ENCODE assay signal across 9 mouse cellular contexts in genomic region chr3:92153322-92153721, GRCm38 (mm10). TPM values are rescaled to one million over a fixed set of nuclear protein-coding genes. Genes with fewer than 3 reads are reported as not detected.
A peak's percentile ranks its signal among the peaks of the same experiment; 100 is the strongest.
DNase-seq lines count a peak whose midpoint lies in the region; ATAC-seq and TF ChIP-seq lines count a peak whose summit lies in the region.
"Had no signal": no experiment of that assay in that cellular context is flagged by ENCODE, and none has a peak within 500 bp of the region (broad histone marks: within the 10 kb centered on the region; RNA-seq: fewer than 3 reads in every experiment).

No protein-coding gene starts in this region.

- H3K9me3 ChIP-seq in heart, embryonic 10.5 days, result no peaks in the 10 kb centered on the region

- peak; percentile 74 for TF ChIP-seq CTCF in heart, adult 2 months (IDR thresholded peaks at IDR 0.05)
- peak; percentile 6 for TF ChIP-seq CTCF in C2C12 (IDR thresholded peaks at IDR 0.05; ENCODE audit: control insufficient read depth, insufficient read depth, insufficient read length)
- TF ChIP-seq CTCF in layer of hippocampus, adult 2 months (conservative IDR thresholded peaks at IDR 0.05), result peak; percentile 85

- no peak overlapping the region for H3ac ChIP-seq in C2C12 (ENCODE audit: control insufficient read depth, insufficient read length, low read depth)

- no peaks in the 10 kb centered on the region for H3K27me3 ChIP-seq in heart, adult 2 months (ENCODE audit: control insufficient read depth, insufficient read depth, low read length)
- H3K27me3 ChIP-seq in heart, embryonic 10.5 days (ENCODE audit: insufficient read depth, poor library complexity, severe bottlenecking), result no peaks in the 10 kb centered on the region
- no peaks in the 10 kb centered on the region for H3K27me3 ChIP-seq in C2C12 (ENCODE audit: control insufficient read depth, insufficient read depth, insufficient read length)

- no peak overlapping the region for H3K4me3 ChIP-seq in heart, adult 2 months
- no peak overlapping the region for H3K4me3 ChIP-seq in heart, embryonic 10.5 days
- H3K4me3 ChIP-seq in C2C12 (ENCODE audit: insufficient read depth, poor library complexity, severe bottlenecking), result no peak overlapping the region
- no peak overlapping the region for H3K4me3 ChIP-seq in layer of hippocampus, adult 2 months

- no peak for DNase-seq in heart, adult 2 months
- DNase-seq in heart, embryonic 10.5 days (ENCODE audit: low spot score), result no peak
- peak; percentile 75 for DNase-seq in adrenal gland, postnatal 10 days
- peak; percentile 62 for DNase-seq in forelimb bud, embryonic 11.5 days (ENCODE audit: low read depth, low spot score)
- peak; percentile 26 to 66 for DNase-seq in layer of hippocampus, adult 2 months (ENCODE audit: low spot score in 2 of 2)
- peak; percentile 68 for DNase-seq in mesoderm, embryonic 11.5 days (ENCODE audit: low read depth, low spot score)

- no peak for TF ChIP-seq EP300 in heart, adult 2 months (IDR thresholded peaks at IDR 0.05; ENCODE audit: insufficient read depth, low read depth, low read length)

- no peak overlapping the region for H3K9ac ChIP-seq in heart, adult 2 months (ENCODE audit: low read depth, low read length)

- no peak overlapping the region for H3K27ac ChIP-seq in heart, adult 2 months
- H3K27ac ChIP-seq in heart, embryonic 10.5 days, result no peak overlapping the region
- H3K27ac ChIP-seq in layer of hippocampus, adult 2 months, result no peak overlapping the region

- no peaks in the 10 kb centered on the region for H3K4me1 ChIP-seq in heart, adult 2 months (ENCODE audit: control insufficient read depth, insufficient read depth, low read length)
- H3K4me1 ChIP-seq in heart, embryonic 10.5 days, result no peaks in the 10 kb centered on the region

- no peaks in the 10 kb centered on the region for H3K79me3 ChIP-seq in C2C12 (ENCODE audit: low read depth)

- intact Hi-C loops in heart, adult 2 months (cut with DNase I), result loop anchor here (10.0 kb wide), 1 partner anchor 451 kb away; the partner anchor contains the start of gene 2210017I01Rik

- ATAC-seq in erythroid progenitor cell, adult 5-6 weeks (replicated peaks; ENCODE audit: low FRiP score, poor library complexity, severe bottlenecking), result no peak

- TF ChIP-seq POLR2A in heart, adult 2 months (IDR thresholded peaks at IDR 0.05; ENCODE audit: insufficient read depth, low read depth, low read length), result no peak

- H3K79me2 ChIP-seq in heart, adult 2 months (replicated peaks; ENCODE audit: control insufficient read depth, insufficient read depth, low read length), result no peaks in the 10 kb centered on the region
- H3K79me2 ChIP-seq in C2C12 (ENCODE audit: control insufficient read depth, insufficient read depth), result no peaks in the 10 kb centered on the region

- H3K36me3 ChIP-seq in heart, adult 2 months (ENCODE audit: control insufficient read depth, insufficient read depth, low read length), result no peaks in the 10 kb centered on the region
- H3K36me3 ChIP-seq in heart, embryonic 10.5 days, result no peaks in the 10 kb centered on the region
- H3K36me3 ChIP-seq in C2C12 (ENCODE audit: control insufficient read depth, insufficient read depth), result no peaks in the 10 kb centered on the region

TF ChIP-seq in C2C12, 6 proteins besides CTCF, POLR2A, EP300 and RAD21:
- TF ChIP-seq USF1 (IDR thresholded peaks at IDR 0.05; ENCODE audit: low read depth), result no peak
- TF ChIP-seq MYOG (IDR thresholded peaks at IDR 0.05; ENCODE audit: control insufficient read depth, extremely low read depth, insufficient read length), result no peak
- no peak for TF ChIP-seq FOSL1 (IDR thresholded peaks at IDR 0.05; ENCODE audit: insufficient read depth, low read length, poor library complexity, severe bottlenecking)
- TF ChIP-seq CEBPB (IDR thresholded peaks at IDR 0.05; ENCODE audit: low read depth), result no peak
- no peak for TF ChIP-seq MAX (IDR thresholded peaks at IDR 0.05)
- TF ChIP-seq MYOD1 (IDR thresholded peaks at IDR 0.05; ENCODE audit: control insufficient read depth, insufficient read length, low read depth), result no peak

RNA-seq across cellular contexts. Expression of gene Lelp1, which starts 10.8 kb away (rescaled TPM):
- not detected for total RNA-seq in heart, adult 2 months (2021)
- 0.35 and 0.39 TPM in 2 replicates for polyA plus RNA-seq in heart, adult 2 months (2012; rRNA removed)
- not detected in 2 replicates for polyA plus RNA-seq in heart, embryonic 10.5 days (2016; fragmentation: Nextera tagmentation; extraction: Ambion mirVana)
- 0.13 TPM for polyA plus RNA-seq in C2C12 (2012; fragmentation: generic; extraction: Trizol)
- total RNA-seq in adrenal gland, postnatal 10 days (2021), result not detected
- not detected for total RNA-seq in layer of hippocampus, adult 2 months (2021)
- total RNA-seq in erythroid progenitor cell, adult 5-6 weeks (2015; ENCODE audit: low replicate concordance), result not detected in 2 replicates
- total RNA-seq in erythroid progenitor cell, adult 5-6 weeks (2017; ENCODE audit: low replicate concordance), result not detected in 2 replicates
- total RNA-seq: left cerebral cortex, postnatal 36 days had no signal

RNA-seq across cellular contexts. Expression of gene Prr9, which starts 29.6 kb away (rescaled TPM):
- total RNA-seq in heart, adult 2 months (2021), result not detected
- polyA plus RNA-seq in heart, adult 2 months (2012; rRNA removed), result not detected in 2 replicates
- polyA plus RNA-seq in heart, embryonic 10.5 days (2016; fragmentation: Nextera tagmentation; extraction: Ambion mirVana), result not detected in 2 replicates
- 19.7 TPM for polyA plus RNA-seq in C2C12 (2012; fragmentation: generic; extraction: Trizol)
- total RNA-seq in adrenal gland, postnatal 10 days (2021), result not detected
- total RNA-seq in layer of hippocampus, adult 2 months (2021), result not detected
- not detected in 2 replicates for total RNA-seq in erythroid progenitor cell, adult 5-6 weeks (2015; ENCODE audit: low replicate concordance)
- total RNA-seq in erythroid progenitor cell, adult 5-6 weeks (2017; ENCODE audit: low replicate concordance), result 0.64 TPM in 1 of 2 replicates, not detected in the other
- total RNA-seq: left cerebral cortex, postnatal 36 days had no signal

Comparison
In these comparisons a context has a peak if more than half of its experiments do, and no peak if none do; other contexts are left out.
1. DNase-seq: peak in adrenal gland, postnatal 10 days (single experiment), forelimb bud, embryonic 11.5 days (single experiment), layer of hippocampus, adult 2 months (2 of 2) and mesoderm, embryonic 11.5 days (single experiment); none in heart, adult 2 months (0 of 2) and heart, embryonic 10.5 days (single experiment).
2. CTCF ChIP-seq: peak in every context shown above with its lines; median percentile 85 in layer of hippocampus, adult 2 months; 74 in heart, adult 2 months; 6 in C2C12.